Mouse (Mus musculus): ENCODE data around the gene Rcan2.

DNA sequence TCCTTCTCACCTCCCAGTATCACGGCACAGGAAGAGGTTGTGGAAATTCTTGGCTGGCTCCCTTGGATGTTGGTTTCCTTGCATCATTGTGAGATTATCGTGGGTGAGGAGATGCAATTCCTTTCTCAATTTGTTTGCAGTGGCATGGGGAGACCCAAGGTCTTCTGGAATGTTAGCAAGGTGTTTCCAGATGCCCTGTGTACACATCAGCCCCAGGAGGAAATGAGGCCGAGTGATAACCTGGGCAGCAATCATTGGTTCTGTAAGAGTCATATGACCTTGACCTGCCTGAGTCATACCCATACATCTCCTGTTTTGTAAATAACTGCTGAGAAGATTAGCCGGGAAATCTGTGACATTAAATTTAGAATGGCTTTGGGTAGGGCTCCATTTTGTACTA lies 10.3 kb downstream of the Rcan2 start:
- TF ChIP-seq POLR2A (IDR thresholded peaks at IDR 0.05; ENCODE audit: insufficient read depth, low read depth, low read length) (no peak), CTCF (IDR thresholded peaks at IDR 0.05) (no peak)

Data from heart, adult 2 months (tissue).